Mouse (Mus musculus) forebrain, embryonic 16.5 days (tissue): Measurements from ENCODE around the gene Lhfpl5. TPM values are rescaled to one million over a fixed set of nuclear protein-coding genes. Genes with fewer than 3 reads are reported as not detected.

Experiments
- ATAC-seq: fragments of 200-750 bp; cut with Nextera tagmentation; 2 replicates; pipeline ENCODE4 v1.8.0; 2017; ENCODE audit warnings: mild to moderate bottlenecking, moderate library complexity
- H3K27ac ChIP-seq: fragments of 300-500 bp; sonication (generic); 2 replicates; pipeline ENCODE4 v1.5.1; 2014; ENCODE audit warnings: low read length, control low read depth
- H3K27me3 ChIP-seq: fragments of 300-500 bp; sonication (generic); replicated peaks from 2 replicates; pipeline ENCODE4 v1.6.1; 2014; ENCODE audit warnings: low read length; ENCODE audit not compliant: control insufficient read depth, insufficient read depth
- H3K36me3 ChIP-seq: fragments of 300-500 bp; sonication (generic); 2 replicates; pipeline ENCODE4 v1.6.1; 2014; ENCODE audit not compliant: control insufficient read depth, insufficient read depth
- H3K4me1 ChIP-seq: fragments of 300-500 bp; sonication (generic); replicated peaks from 2 replicates; pipeline ENCODE4 v1.6.1; 2014; ENCODE audit warnings: low read length; ENCODE audit not compliant: control insufficient read depth, insufficient read depth
- H3K4me2 ChIP-seq: fragments of 300-500 bp; sonication (generic); 2 replicates; pipeline ENCODE4 v1.6.1; 2014; ENCODE audit warnings: mild to moderate bottlenecking, low read length, control low read depth
- H3K4me3 ChIP-seq: fragments of 300-500 bp; sonication (generic); replicated peaks from 2 replicates; pipeline ENCODE4 v1.5.1; 2014; ENCODE audit warnings: mild to moderate bottlenecking, low read length, control low read depth
- H3K9ac ChIP-seq: fragments of 300-500 bp; sonication (generic); replicated peaks from 2 replicates; pipeline ENCODE4 v1.6.1; 2014; ENCODE audit warnings: low read depth, low read length, control low read depth
- H3K9me3 ChIP-seq: fragments of 300-500 bp; sonication (generic); 2 replicates; pipeline ENCODE4 v1.6.1; 2016; ENCODE audit warnings: low read length; ENCODE audit not compliant: control insufficient read depth
- WGBS: fragments of 180-500 bp; shearing (Covaris S2); extraction: QIAGEN DNeasy Blood & Tissue Kit; methylation state at CpG from one replicate; pipeline ENCODE4 v1.1.7; 2014; 5-methylcytosine and 5-hydroxymethylcytosine counted together
- microRNA-seq: library from miRNA; unstranded; fragments of <30 nt; microRNA quantifications from one replicate; pipeline ENCODE4, GENCODE M21; 2017
- polyA plus RNA-seq: library from polyadenylated mRNA; unstranded; fragments of >200 nt; fragmentation: Nextera tagmentation; extraction: Ambion mirVana; gene quantifications from 2 replicates; pipeline ENCODE4 v1.2.1, GENCODE M21; 2015

The Lhfpl5 gene
- polyA plus RNA-seq, 1 experiment from 2014 or later: 8.3 TPM

DNA sequence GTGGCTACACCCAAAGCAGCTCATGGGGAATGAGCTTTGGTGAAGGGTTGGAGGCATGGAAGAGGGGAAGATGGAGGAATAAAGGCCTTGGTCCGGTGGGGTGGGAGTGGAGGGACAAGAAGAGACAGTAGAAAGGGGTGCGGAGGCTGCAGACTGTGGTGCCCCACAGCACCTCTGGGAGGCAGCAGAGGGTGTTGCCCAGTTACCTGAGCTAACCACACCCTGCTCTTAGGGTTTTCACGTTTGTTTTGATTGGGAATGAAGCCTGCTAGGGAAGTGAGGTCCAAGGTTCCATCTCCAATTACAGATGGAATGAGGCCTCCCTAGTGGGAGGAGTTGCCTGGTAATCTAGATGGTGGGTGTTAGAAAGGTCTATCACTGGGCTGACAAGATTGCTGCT lies 53.7 kb downstream of the Lhfpl5 start:
- H3K4me2 ChIP-seq: no peak overlapping the region
- no peaks in the 10 kb centered on the region for H3K36me3 ChIP-seq
- H3K4me1 ChIP-seq: no peaks in the 10 kb centered on the region
- H3K4me3 ChIP-seq: no peak overlapping the region
- H3K9me3 ChIP-seq: no peaks in the 10 kb centered on the region
- H3K27ac ChIP-seq: no peak overlapping the region
- H3K27me3 ChIP-seq: no peaks in the 10 kb centered on the region
- H3K9ac ChIP-seq: no peak overlapping the region
- 57% methylated on average over 3 of the region's 3 CpGs for WGBS
- no peak for ATAC-seq

Small RNA genes within 50 kb of the gene (microRNA-seq; reads per million reads assigned to microRNA genes)
- gene Gm25195 (not detected), gene Mir6969 (not detected)

Other genes starting within 250 kb of the Lhfpl5 start
- 354 and 367 TPM in 2 replicates for gene Rpl10a, start 247.2 kb upstream of the Lhfpl5 start, polyA plus RNA-seq
- 1.5 and 1.8 TPM in 2 replicates for gene Tead3, start 224.8 kb upstream of the Lhfpl5 start, polyA plus RNA-seq
- gene Tulp1, start 210.4 kb upstream of the Lhfpl5 start, polyA plus RNA-seq: 1.5 and 1.7 TPM in 2 replicates
- gene Fkbp5, start 58.1 kb upstream of the Lhfpl5 start, polyA plus RNA-seq: 39.3 and 41.7 TPM in 2 replicates
- not detected in 2 replicates for gene Armc12, start 44.8 kb upstream of the Lhfpl5 start, polyA plus RNA-seq
- gene Clpsl2, start 26.2 kb upstream of the Lhfpl5 start, polyA plus RNA-seq: not detected in 2 replicates
- not detected in 2 replicates for gene Clps, start 14.9 kb upstream of the Lhfpl5 start, polyA plus RNA-seq
- gene Srpk1, start 47.1 kb downstream of the Lhfpl5 start, polyA plus RNA-seq: 107 and 113 TPM in 2 replicates
- gene Slc26a8, start 114.6 kb downstream of the Lhfpl5 start, polyA plus RNA-seq: 1.2 and 3.4 TPM in 2 replicates
- gene Mapk14, start 115.7 kb downstream of the Lhfpl5 start, polyA plus RNA-seq: 27.2 and 27.8 TPM in 2 replicates
- 0.43 and 3.5 TPM in 2 replicates for gene AC170998.1, start 150.4 kb downstream of the Lhfpl5 start, polyA plus RNA-seq
- gene Mapk13, start 193.7 kb downstream of the Lhfpl5 start, polyA plus RNA-seq: 0.47 and 1.1 TPM in 2 replicates
- gene Brpf3, start 225.4 kb downstream of the Lhfpl5 start, polyA plus RNA-seq: 7.1 and 8.5 TPM in 2 replicates